Mouse (Mus musculus): ENCODE data around the gene Ift81. TPM values are rescaled to one million over a fixed set of nuclear protein-coding genes. Genes with fewer than 3 reads are reported as not detected.
A peak's percentile ranks its signal among the peaks of the same experiment; 100 is the strongest.

The Ift81 gene
- total RNA-seq, 2 experiments from 2014 or later, result 37.2 to 45.3 TPM

DNA sequence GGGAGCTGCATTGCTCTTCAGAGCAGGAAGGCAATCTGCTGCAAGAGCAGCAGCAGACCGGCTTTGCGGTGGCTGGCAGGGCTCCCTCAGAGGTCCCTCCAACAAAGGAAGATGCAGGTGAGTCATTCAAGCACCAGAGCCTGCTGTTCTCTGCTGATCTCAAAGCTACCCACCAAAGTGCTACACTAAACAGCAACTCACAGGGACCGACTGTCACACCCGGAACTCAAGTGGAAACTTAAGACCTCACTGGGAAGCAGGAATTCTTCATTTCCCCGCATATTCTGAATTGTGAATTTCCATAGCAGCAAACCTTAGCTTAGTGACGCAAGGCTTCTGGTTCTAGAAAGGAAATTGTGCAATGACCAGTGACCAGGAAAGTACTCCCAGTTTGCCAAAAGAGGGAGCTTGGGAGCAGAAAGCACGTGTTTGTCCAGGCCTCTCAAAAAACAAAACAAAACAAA lies 67.0 kb downstream of the Ift81 start:
- peak; percentile 59 for DNase-seq

DNA sequence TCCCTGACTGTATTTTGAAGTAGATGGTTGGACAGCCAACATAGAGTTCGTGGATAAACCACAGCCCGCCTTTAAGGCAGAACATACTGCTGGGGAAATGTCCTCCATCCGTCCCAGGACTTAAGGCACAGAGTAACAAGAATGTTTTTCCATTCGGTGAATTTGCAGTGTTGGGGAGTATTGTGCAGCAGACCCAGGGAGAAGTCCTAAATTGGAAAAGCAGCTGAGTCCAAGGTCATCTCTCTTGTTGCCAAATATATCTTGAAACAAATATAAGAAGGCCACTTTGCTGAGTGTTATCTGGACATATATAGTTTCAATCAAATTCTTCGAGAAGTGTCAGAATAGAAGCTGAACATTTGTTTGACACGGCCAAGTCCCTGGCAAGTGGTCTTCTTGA lies 70.9 kb downstream of the Ift81 start:
- DNase-seq, result no peak

DNA sequence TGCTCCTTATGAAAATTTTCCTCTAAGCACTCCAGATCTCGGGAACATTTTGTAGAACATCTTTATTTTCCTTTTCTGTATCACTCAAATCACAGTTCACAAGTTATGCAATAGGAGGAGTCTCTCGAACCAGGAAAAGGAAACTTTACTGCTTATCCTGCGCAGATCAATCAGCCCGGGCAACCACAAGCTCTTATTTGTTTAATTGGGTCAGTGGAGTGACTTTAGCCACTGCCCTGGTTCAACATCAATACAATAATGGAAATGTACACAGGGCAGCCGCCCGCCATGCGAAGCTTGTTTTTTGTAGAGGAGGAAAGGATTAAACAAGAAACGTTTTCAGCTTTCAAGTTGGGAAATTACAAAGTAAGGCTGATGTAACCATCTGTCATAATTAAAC lies 72.4 kb downstream of the Ift81 start:
- no peak for DNase-seq

DNA sequence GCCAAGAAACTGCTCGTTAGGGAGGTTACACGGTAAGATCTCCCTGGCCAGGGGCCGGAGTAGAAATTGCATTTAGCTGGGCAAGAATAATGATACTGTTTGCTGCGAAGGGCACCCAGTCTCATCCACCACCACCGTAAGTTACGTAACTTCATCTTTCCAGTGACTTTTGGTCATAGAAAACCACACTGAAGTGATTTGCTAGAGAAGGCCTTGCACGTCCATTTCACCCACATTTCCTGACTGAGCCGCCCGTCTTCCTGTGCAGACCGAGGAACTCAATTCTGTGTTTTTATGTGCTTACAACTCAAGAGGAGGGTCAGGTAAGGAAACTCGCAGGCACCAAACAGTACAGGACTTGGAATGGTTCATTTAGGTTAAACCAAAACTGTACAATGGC lies 76.2 kb downstream of the Ift81 start:
- DNase-seq, result no peak

DNA sequence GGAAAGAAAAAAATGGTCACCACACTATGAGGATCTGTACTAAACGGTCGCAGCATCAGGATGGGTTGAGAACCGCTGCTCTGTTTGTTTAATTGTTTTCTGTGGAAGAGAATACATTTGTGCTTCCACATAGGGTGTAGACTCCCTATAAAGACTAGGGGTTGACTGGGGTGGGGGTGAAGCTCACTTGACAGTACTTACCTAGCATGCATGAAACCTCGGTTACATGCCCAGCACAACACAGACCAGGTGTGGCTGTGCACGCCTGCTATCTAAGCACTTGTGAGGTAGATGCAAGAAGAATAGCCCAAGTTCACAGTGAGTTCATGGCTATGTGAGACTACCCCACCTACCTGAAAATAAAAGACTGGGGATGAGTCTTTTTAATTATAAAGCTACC lies 76.7 kb downstream of the Ift81 start:
- no peak for DNase-seq

DNA sequence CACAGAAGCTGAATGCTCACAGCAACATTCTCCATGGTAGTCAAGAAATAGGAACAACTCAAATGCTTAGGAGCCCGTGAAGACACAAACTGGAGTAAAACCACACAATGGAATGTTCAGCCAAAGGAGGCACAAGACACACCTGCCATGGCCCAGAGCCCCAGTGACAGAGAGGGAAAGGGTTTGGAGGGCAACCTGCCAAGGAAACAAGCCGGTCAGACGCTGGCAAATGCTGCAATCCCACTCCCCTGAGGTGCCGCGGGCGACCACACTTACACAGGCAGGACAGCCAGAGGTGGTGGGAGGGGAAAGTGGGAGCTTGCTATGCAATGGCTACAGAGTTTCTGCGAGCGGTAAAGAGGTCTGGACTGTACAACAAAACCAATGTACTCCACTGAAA lies 80.4 kb downstream of the Ift81 start:
- DNase-seq, result no peak

DNA sequence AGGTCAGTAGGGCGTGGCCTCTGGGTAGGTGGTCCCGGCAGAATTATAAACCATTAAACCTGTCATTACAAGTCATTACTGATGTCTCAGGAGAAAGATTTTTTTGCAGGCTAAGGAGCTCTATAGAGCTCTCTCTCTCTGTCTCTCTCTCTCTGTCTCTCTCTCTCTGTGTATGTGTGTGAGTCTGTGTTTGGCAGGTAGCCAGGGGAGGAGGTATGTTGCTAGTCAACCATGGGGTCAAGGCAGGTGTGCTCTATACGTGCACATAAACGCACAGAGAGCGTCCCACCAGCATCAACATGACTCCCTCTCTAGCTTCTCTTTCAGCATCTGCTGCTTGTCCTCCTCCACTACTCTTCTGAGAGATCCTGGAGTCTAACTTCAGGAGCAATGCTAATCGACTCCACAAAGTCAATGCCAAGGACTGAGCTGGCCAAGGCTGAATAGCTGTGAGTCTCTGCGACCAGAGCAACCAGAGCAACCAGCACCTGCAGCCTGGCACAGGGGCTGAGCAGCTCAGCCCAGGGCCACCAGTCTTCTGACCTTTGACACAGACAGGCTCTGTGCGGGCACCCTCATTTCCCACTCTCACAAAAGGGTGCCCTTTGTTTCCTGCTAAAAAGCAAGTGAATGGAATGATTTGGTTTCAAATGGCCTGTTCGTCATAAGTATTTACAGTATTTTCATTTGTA lies 84.3 kb downstream of the Ift81 start:
- DNase-seq, result no peak

DNA sequence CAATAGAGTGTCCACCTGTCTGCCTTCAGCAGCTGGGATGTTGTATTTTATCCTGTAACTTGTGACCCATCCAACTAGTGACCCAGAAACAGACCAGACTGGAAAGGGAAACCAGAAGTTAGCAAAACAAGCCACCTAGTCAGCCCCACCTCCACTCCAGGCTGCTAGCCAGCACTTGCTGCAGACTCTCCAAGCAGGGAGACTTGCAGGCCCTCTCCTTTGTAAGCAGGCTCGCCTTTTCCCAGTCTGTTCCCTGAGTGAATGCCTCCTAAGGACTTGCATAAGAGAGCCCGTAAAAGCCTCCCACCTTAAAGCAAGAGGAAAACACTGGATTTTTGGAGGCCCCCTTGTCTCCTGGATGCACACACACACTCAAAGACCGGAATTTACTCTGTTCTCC lies 85.0 kb downstream of the Ift81 start:
- peak; percentile 71 for DNase-seq

DNA sequence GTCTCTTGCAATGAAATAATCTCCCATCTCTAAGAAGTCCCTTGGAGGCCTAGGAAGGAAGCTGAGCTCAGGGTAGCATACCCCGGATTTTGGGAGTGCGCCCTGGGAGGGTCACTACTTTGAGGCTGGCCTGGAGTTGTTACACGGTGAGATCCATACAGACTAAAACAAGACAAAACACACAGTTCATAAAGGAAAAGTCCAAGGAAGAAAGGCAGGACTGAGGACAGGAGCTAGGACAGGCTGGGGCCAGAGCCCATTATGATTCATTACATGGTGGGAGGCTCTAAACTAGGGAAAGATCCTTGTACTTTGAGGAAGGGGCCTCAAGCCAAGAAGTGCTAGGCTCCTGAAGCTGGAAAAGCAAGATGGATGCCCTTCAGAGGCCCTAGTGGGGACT lies 85.7 kb downstream of the Ift81 start:
- DNase-seq, result no peak

DNA sequence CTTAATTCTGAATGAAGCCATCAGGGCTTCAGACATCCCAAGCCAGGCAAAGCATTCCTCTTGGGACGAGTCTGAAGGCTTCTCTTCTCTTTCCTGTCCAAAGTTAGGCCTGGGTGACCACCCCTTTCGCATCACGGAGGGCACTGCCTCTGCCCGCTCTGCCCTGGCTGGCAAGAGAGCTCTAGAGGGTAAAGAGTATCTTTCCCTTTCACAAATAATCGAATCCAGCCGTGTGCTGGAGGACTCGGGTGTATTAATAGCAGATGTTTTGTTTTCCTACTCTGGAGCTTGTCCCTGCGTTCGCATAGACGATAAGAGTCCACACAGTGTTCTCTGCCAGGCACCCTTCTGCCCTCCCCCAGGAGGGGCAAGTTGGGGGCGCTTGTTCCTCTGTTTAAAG lies 86.6 kb downstream of the Ift81 start:
- peak; percentile 51 for DNase-seq

DNA sequence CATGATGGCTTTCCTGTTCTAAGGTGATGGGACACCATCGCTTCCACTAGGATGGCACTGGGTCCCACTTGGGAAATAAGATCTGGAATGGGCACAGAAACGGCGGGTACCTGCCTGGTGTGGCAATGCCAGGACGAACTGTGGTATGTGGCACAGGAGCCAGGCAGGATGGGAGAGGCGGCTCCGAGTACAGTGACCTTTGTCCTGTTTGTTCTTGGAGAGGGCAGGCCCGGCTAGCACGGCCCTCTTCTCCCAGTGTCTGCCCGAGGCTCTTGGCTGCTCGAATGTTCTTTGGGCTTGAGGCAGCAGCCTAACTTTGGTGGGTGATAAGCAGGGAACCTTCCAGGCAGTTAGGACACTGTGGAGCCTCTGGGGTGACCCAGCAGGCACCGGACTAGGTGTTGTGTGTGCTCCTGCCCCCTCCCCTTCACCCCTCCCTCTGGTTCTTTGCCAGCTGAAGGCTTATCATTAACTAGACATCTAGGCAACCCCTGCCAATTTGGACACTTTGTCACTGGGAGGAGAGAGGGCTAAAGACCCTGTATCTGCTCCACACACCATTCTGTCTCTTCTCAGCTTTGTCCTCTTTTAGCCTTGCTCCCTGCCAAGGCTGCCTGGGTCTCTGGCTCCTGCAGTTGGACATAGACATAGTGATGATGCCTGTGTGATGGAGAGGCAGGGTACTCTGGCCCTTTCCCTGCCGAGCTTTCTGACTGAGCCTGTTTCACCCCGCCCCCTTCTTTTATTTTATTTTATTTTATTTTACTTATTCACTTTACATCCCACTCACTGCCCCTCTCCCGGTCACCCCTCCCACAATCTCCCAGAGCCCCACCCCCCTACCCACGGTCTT lies 87.2 kb downstream of the Ift81 start:
- peak; percentile 68 for DNase-seq

DNA sequence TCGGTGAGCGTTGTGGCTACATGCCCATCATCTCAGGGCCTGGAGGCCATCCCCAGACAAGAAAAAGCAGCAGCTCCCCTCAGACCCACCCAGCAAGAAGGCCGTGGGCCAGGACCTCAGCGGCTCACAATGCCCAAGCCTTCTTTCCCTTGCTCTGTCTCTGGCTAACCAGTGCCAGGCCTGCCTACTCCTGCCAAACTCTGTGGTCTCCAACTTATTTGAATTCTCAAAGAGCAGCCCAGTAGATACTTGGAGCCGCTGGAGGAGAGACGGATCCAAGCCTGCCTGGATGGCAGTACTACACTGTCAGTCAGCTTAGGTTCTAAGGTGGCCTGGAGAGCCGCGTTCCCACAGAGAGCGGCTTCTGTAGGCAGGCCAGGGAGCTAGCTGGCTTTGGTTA lies 87.9 kb downstream of the Ift81 start:
- peak; percentile 40 for DNase-seq

DNA sequence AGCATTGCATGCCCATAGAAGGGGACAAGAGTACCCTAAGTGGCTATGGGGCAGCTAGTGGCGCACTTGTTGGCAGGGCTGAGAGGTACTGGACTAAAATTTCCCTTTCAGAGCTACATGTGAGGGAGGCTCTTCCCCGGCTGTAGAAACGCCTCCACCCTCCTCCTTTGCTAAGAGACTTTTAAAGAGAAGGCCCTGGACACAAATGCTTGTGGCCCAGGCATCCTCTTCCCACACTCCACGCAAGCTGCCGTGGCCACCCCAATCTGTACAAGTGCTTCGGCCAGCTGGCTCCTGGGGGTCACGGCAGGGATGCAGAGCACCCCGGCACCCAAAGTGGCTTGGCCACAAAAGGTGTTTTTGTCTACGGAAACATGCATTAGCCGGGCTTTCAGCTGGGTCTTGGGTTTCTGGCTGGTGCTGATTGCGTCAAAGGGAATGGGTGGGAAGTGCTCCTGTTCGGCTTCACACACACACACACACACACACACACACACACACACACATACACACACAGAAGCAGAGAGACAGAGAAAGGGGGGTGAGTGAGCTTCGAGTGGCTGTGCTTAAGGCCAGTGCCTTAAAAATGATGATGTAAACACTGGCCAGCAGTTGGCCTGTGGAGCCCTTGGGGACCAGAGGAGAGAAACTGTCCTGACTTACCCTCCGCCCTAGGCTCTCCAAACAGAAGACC lies 88.9 kb downstream of the Ift81 start:
- DNase-seq, result peak; percentile 46

DNA sequence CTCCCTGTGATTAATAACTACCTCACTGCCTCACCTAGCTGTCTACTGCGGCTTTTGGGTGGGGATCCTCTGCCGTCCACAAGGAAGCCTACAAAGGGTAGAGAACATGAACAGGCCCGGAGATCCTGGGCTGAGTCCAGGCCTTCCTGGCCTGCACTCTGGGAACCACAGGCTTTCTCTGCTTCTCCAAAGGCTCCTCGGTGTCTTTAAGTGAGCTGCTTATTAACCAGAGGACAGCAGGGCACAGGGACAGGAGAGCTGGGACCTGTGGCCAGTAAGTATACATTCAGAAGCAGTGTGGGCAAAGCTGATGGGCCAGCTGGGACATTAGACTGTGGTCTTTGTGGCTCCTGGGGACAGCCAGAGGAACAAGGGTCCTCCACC lies 89.5 kb downstream of the Ift81 start:
- DNase-seq, result no peak

DNA sequence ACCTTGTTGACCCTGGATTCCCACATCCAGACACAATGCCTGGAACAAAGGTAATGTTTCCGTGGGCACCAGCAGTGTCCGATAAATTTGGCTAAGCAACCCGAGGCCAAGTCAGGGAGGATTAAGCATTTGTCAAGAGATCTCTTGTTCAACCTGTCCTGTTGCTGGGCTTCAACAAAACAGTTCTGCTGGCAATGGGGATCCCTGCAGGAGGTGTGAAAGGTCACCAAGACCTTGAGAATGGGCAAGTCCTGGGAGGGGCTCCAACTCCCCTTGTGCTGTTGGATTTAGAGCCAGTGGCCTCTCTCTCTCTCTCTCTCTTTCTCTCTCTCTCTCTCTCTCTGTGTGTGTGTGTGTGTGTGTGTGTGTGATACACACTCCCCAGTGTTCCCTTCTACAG lies 90.1 kb downstream of the Ift81 start:
- peak; percentile 44 for DNase-seq

DNA sequence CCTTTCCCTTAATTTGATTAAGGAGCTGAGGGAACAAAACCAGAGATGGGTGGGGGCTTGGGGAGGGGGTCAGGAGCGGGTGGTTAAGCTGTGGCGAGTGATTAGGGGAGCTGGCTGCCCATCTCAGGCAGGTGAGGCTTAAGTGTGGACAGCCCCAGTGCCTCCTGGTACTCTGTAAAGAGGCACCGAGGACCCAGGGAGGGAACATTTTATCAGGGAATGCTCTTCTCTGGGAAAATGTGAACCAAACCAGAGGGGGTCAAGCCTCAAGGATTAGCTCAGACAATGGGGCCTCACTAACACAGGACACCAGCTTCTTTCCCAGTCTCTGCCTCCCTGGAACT lies 93.2 kb downstream of the Ift81 start:
- peak; percentile 80 for DNase-seq

DNA sequence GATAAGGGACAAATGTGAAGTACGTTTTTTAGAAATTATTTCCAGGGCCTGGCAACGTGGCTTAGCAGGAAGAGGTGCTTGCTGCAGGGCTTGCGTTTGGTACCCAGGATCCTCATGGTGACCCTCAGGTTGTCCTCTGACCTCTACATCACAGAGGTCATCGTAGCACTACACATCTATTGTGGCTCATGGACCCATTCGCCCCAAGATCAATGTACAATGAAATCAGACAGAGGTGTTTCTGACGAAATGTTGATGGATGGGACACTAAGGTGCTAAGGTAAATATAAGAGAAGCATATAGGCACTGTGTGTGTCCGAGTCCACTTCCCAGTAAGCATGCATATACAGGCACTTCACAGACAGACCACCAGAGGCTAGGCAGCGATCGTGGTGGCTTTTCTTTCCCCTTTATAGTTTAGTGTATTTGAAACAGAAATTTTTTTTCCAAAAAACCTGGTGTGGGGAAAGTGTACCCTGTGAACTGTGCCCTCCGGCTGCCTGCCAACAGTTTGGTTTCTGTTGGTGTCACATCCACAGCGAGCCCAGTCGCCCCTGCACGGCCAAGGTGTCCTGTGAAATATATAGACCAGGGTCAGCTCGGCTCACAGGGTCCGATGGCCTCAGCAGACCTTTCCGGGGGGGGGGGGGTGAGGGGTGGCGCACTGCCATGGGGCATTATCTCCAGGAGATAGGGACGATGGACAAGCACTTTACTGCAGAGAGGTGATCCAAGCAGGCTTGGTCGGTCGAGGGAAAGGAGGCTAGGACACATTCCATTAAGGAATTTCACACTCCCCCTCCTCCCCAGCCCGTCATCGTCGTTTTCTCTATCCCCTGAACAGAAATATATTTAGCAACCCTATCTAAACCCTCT lies 93.8 kb downstream of the Ift81 start:
- peak; percentile 74 for DNase-seq

DNA sequence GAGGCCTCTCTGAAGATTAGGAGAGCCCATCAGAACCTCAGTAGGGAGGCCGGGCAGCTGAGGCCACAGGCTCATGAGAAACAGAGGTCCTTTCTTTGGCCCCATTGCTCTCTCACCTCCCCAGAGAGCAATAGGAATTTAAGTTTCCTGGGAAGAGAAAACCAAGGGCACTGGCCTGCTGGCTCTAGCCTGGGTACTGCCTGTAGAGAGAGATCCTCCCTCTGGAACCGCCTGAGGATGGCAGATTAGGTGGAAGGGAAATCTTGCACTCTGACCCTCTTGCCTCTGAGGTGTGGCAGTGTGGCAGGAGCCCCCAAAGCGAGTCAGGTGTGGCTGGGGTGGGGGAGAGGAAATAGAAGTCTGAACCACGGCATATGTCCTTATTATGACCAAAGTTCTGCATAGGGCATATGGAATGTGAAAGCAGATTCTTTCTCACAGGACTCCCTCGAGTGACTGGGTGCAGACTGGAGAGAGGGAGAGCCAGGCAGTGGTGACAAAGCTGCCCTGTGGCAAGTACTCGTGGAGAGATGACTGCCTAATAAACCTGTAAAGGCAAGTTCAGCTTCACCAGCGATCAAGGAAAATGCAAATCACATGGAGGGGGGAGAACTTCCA lies 95.2 kb downstream of the Ift81 start:
- no peak for DNase-seq

DNA sequence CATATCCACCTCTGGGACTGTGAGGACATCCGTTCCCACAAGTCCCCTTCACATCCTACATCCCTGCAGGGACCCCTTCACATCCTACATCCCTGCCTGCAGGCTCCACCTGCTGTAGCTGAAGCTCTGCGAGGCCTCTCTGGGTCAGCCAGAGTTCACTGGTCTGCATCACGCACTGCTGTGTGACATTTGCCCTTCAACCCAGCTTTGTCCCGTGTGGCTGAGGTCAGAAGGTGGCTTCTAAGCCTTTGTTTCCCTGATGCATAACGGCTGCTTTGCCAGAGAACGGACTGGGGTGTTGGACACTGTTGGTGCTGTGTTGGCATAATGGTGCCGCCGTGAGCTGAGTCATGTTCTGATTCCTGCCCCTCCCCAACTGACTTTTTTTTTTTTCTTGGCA lies 96.1 kb downstream of the Ift81 start:
- no peak for DNase-seq

DNA sequence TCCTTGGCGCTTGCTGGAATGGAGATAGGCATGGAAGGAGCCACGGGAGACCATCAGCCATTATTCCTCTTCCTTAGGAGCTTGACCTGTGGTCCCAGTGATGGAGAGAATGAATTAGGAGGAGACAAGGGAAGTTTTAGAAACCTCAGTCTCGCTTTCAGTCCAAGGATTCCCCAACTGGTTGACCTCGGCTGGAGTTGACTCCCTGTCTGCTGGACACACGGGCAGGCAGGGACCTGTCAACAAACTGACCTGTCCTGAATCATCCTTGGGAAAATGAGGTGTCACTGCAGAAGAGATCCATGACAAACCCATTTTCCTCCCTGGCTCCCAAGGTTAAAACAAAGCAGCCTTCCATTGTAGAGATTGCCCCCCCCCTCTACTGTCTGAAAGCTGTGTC lies 97.4 kb downstream of the Ift81 start:
- no peak for DNase-seq

DNA sequence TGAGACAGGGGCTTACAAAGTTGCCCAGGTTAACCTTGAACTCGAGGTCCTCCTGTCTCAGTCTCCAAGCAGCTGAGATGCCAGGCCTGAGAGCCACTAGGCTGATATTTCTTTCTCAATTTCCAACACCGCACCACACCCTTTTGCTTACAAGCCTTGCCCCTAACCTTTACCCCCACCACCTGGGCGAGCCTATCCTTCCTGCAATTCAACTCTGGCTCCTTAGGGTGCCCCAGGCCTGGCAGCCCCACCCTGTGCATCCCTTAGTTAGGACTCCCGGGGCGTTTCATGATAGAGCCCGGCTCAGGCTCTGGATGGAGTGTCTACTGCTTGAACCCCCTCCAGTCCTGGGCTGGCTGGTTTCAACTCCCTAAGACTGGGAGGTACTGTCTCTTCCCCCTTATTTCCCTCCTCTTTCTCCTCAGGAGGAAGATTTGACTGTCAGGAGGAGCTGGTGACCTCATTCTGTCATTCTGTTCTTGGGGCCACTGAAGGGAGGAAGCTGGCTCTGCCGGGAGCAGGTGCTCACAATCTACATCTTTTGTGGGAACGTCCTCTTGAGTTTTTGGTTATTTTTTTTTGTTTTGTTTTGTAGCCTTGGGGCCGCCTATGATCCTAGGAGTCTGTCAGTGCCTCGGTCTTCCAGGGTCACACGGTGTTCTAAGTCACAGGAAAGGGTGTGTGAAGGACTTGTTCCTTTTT lies 98.1 kb downstream of the Ift81 start:
- no peak for DNase-seq

Measured in heart, postnatal 4 days (tissue).